Comparison of ENCODE assay signal across 14 mouse cellular contexts in the genomic region with DNA sequence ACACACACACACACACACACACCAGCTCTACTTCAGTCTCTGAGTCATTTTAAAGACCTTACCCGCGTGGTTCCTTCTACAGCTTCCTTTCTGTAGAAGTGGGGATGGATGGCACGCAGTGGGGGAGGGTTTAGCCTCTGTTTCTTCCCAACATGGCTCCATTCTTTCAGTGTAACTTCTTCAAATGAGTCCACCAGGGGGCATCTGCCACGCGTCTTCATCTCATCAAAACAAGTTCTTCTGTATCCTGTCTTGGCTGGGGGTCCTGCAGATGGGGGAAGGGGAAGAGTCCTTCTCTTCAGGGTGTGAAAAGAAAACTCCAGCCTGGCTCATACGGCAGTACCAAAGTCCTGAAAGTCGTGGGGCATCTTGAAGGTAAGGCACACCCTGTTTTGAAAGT. TPM values are rescaled to one million over a fixed set of nuclear protein-coding genes. Genes with fewer than 3 reads are reported as not detected.
DNase-seq lines count a peak whose midpoint lies in the region; ATAC-seq and TF ChIP-seq lines count a peak whose summit lies in the region.
"Had no signal": no experiment of that assay in that cellular context is flagged by ENCODE, and none has a peak within 500 bp of the region (broad histone marks: within the 10 kb centered on the region; RNA-seq: fewer than 3 reads in every experiment).

No protein-coding gene starts in this region.

- no peak overlapping the region for H3K9ac ChIP-seq in kidney, postnatal 0 days (ENCODE audit: low read depth, low read length)
- no peak overlapping the region for H3K9ac ChIP-seq in forebrain, embryonic 13.5 days
- H3K9ac ChIP-seq: heart, embryonic 15.5 days had no signal

- DNase-seq in kidney, postnatal 0 days (ENCODE audit: low spot score): peak; percentile 63
- no peak for DNase-seq in kidney, postnatal 14 days
- peak; percentile 57 for DNase-seq in retina, postnatal 1 day
- DNase-seq in retina, embryonic 14.5 days (ENCODE audit: low spot score): no peak
- DNase-seq in thymus, postnatal 4 days: peak; percentile 46
- no peak for DNase-seq in adrenal gland, postnatal 25 days
- DNase-seq: adrenal gland, postnatal 36 days; kidney, adult 8-10 months; right cerebral cortex, adult 18-20 months had no signal

- peak; percentile 57 for TF ChIP-seq CTCF in kidney, postnatal 0 days (IDR thresholded peaks at IDR 0.05; ENCODE audit: low read depth)

- no peaks in the 10 kb centered on the region for H3K9me3 ChIP-seq in kidney, postnatal 0 days (replicated peaks; ENCODE audit: low read length)
- H3K9me3 ChIP-seq in forebrain, embryonic 13.5 days (replicated peaks): no peaks in the 10 kb centered on the region
- H3K9me3 ChIP-seq: heart, embryonic 15.5 days had no signal

- 0 out of 2 replicates have a peak, but pooled peaks cover 13% of the 10 kb centered on the region for H3K4me1 ChIP-seq in kidney, postnatal 0 days (replicated peaks; ENCODE audit: insufficient read depth, low read length)
- no peaks in the 10 kb centered on the region for H3K4me1 ChIP-seq in forebrain, embryonic 13.5 days
- H3K4me1 ChIP-seq: heart, embryonic 15.5 days had no signal

- H3K4me3 ChIP-seq in kidney, postnatal 0 days (replicated peaks; ENCODE audit: low read depth, low read length): no peak overlapping the region
- H3K4me3 ChIP-seq in forebrain, embryonic 13.5 days: no peak overlapping the region
- H3K4me3 ChIP-seq: heart, embryonic 15.5 days had no signal

- no peaks in the 10 kb centered on the region for H3K27me3 ChIP-seq in kidney, postnatal 0 days (ENCODE audit: insufficient read depth, low read length)
- H3K27me3 ChIP-seq in forebrain, embryonic 13.5 days: 0 out of 2 replicates have a peak, but pooled peaks cover 3% of the 10 kb centered on the region

- H3K4me2 ChIP-seq in kidney, postnatal 0 days (ENCODE audit: low read length): no peak overlapping the region
- no peak overlapping the region for H3K4me2 ChIP-seq in forebrain, embryonic 13.5 days
- H3K4me2 ChIP-seq: heart, embryonic 15.5 days had no signal

- no peak; the same call in 1 of the 2 replicates for ATAC-seq in kidney, postnatal 0 days (replicated peaks; ENCODE audit: low FRiP score, low read depth)
- ATAC-seq in granulocyte monocyte progenitor cell, adult 5-6 weeks (replicated peaks; ENCODE audit: poor library complexity, severe bottlenecking): peak; percentile 17; the same call in 1 of the 2 replicates
- ATAC-seq in forebrain, embryonic 13.5 days: no peak

- H3K27ac ChIP-seq in kidney, postnatal 0 days: peak overlapping the region; percentile 31; the same call in 1 of the 2 replicates
- no peak overlapping the region for H3K27ac ChIP-seq in forebrain, embryonic 13.5 days
- H3K27ac ChIP-seq: heart, embryonic 15.5 days had no signal

- H3K36me3 ChIP-seq in kidney, postnatal 0 days (ENCODE audit: insufficient read depth, low read length): no peaks in the 10 kb centered on the region
- H3K36me3 ChIP-seq in forebrain, embryonic 13.5 days (ENCODE audit: poor library complexity, severe bottlenecking): no peaks in the 10 kb centered on the region
- H3K36me3 ChIP-seq: heart, embryonic 15.5 days had no signal

- WGBS in kidney, postnatal 0 days: 48% methylated on average over 7 of the region's 7 CpGs
- WGBS in forebrain, embryonic 13.5 days: 34% methylated on average over 7 of the region's 7 CpGs

RNA-seq across cellular contexts. Expression of a gene that starts 0.3 kb away (rescaled TPM):
- polyA plus RNA-seq in kidney, postnatal 0 days (2015; fragmentation: Nextera tagmentation; extraction: Ambion mirVana): 1.3 and 1.4 TPM in 2 replicates
- not detected in 2 replicates for total RNA-seq in granulocyte monocyte progenitor cell, adult 5-6 weeks (2014; fragmentation: Nextera tagmentation)
- total RNA-seq in granulocyte monocyte progenitor cell, adult 5-6 weeks (2017): not detected in 2 replicates
- total RNA-seq in adrenal gland, postnatal 25 days (2021): not detected in 2 replicates
- polyA plus RNA-seq in forebrain, embryonic 13.5 days (2015; fragmentation: Nextera tagmentation; extraction: Ambion mirVana): not detected in 2 replicates
- total RNA-seq: adrenal gland, postnatal 36 days; left cerebral cortex, postnatal 10 days had no signal
- polyA plus RNA-seq: heart, embryonic 15.5 days; neural tube, embryonic 11.5 days had no signal

RNA-seq across cellular contexts. Expression of a gene that starts 26.7 kb away (rescaled TPM):
- polyA plus RNA-seq in kidney, postnatal 0 days (2015; fragmentation: Nextera tagmentation; extraction: Ambion mirVana): 18.4 and 21.4 TPM in 2 replicates
- total RNA-seq in granulocyte monocyte progenitor cell, adult 5-6 weeks (2014; fragmentation: Nextera tagmentation): 4.9 and 15.7 TPM in 2 replicates
- 3.9 and 4.8 TPM in 2 replicates for total RNA-seq in granulocyte monocyte progenitor cell, adult 5-6 weeks (2017)
- total RNA-seq in adrenal gland, postnatal 25 days (2021): 16.0 and 22.1 TPM in 2 replicates
- 8.2 and 8.7 TPM in 2 replicates for polyA plus RNA-seq in forebrain, embryonic 13.5 days (2015; fragmentation: Nextera tagmentation; extraction: Ambion mirVana)

RNA-seq across cellular contexts. Expression of a gene that starts 37.6 kb away (rescaled TPM):
- polyA plus RNA-seq in kidney, postnatal 0 days (2015; fragmentation: Nextera tagmentation; extraction: Ambion mirVana): 0.26 and 0.28 TPM in 2 replicates
- total RNA-seq in granulocyte monocyte progenitor cell, adult 5-6 weeks (2014; fragmentation: Nextera tagmentation): not detected in 2 replicates
- not detected in 2 replicates for total RNA-seq in granulocyte monocyte progenitor cell, adult 5-6 weeks (2017)
- total RNA-seq in adrenal gland, postnatal 25 days (2021): 0.55 TPM in 1 of 2 replicates, not detected in the other
- not detected in 2 replicates for polyA plus RNA-seq in forebrain, embryonic 13.5 days (2015; fragmentation: Nextera tagmentation; extraction: Ambion mirVana)
- polyA plus RNA-seq: heart, embryonic 15.5 days; neural tube, embryonic 11.5 days had no signal

RNA-seq across cellular contexts. Expression of a gene that starts 50.3 kb away (rescaled TPM):
- 7.9 and 8.1 TPM in 2 replicates for polyA plus RNA-seq in kidney, postnatal 0 days (2015; fragmentation: Nextera tagmentation; extraction: Ambion mirVana)
- 8.2 and 16.4 TPM in 2 replicates for total RNA-seq in granulocyte monocyte progenitor cell, adult 5-6 weeks (2014; fragmentation: Nextera tagmentation)
- 36.4 and 51.6 TPM in 2 replicates for total RNA-seq in granulocyte monocyte progenitor cell, adult 5-6 weeks (2017)
- 0.85 and 2.1 TPM in 2 replicates for total RNA-seq in adrenal gland, postnatal 25 days (2021)
- polyA plus RNA-seq in forebrain, embryonic 13.5 days (2015; fragmentation: Nextera tagmentation; extraction: Ambion mirVana): 26.6 and 31.7 TPM in 2 replicates

RNA-seq across cellular contexts. Expression of a gene that starts 50.5 kb away (rescaled TPM):
- polyA plus RNA-seq in kidney, postnatal 0 days (2015; fragmentation: Nextera tagmentation; extraction: Ambion mirVana): 135 and 144 TPM in 2 replicates
- total RNA-seq in granulocyte monocyte progenitor cell, adult 5-6 weeks (2014; fragmentation: Nextera tagmentation): 46.8 and 49.3 TPM in 2 replicates
- total RNA-seq in granulocyte monocyte progenitor cell, adult 5-6 weeks (2017): 40.0 and 45.7 TPM in 2 replicates
- 74.4 and 84.2 TPM in 2 replicates for total RNA-seq in adrenal gland, postnatal 25 days (2021)
- 144 and 153 TPM in 2 replicates for polyA plus RNA-seq in forebrain, embryonic 13.5 days (2015; fragmentation: Nextera tagmentation; extraction: Ambion mirVana)

Comparison
In these comparisons a context has a peak if more than half of its experiments do, and no peak if none do; other contexts are left out.
1. DNase-seq: peak in kidney, postnatal 0 days (single experiment), retina, postnatal 1 day (single experiment) and thymus, postnatal 4 days (single experiment); none in kidney, postnatal 14 days (single experiment), retina, embryonic 14.5 days (single experiment) and adrenal gland, postnatal 25 days (single experiment).